Mouse (Mus musculus) lung, postnatal 0 days (tissue): ENCODE measurements at regions not wholly inside any gene's neighbourhood (a gene's known extent, or its start where the extent isn't known, plus 50 kb on each side); places are given as distances from the start of the nearest gene placed in this dataset.

Experiments used
- ATAC-seq: fragments of 200-750 bp; cut with Nextera tagmentation; 2 replicates; pipeline ENCODE4 v1.8.0; 2017; ENCODE audit warnings: moderate library complexity
- DNase-seq: peaks from one replicate; pipeline ENCODE4 v3.0.0-alpha.2; 2016; ENCODE audit warnings: low spot score
- H3K27ac ChIP-seq: fragments of 300-500 bp; sonication (generic); 2 replicates; pipeline ENCODE4 v1.5.1; 2014; ENCODE audit warnings: antibody characterized with exemption, mild to moderate bottlenecking, low read length, mixed read lengths
- H3K27me3 ChIP-seq: fragments of 300-500 bp; sonication (generic); replicated peaks from 2 replicates; pipeline ENCODE4 v1.6.1; 2014; ENCODE audit warnings: low read length, mixed read lengths; ENCODE audit not compliant: insufficient read depth
- H3K36me3 ChIP-seq: fragments of 300-500 bp; sonication (generic); 2 replicates; pipeline ENCODE4 v1.6.1; 2014; ENCODE audit warnings: low read length, mixed read lengths; ENCODE audit not compliant: insufficient read depth
- H3K4me1 ChIP-seq: fragments of 300-500 bp; sonication (generic); 2 replicates; pipeline ENCODE4 v1.6.1; 2014; ENCODE audit warnings: antibody characterized with exemption, low read depth, low read length, mixed read lengths; ENCODE audit not compliant: insufficient read depth
- H3K4me2 ChIP-seq: fragments of 300-500 bp; sonication (generic); replicated peaks from 2 replicates; pipeline ENCODE4 v1.6.1; 2014; ENCODE audit warnings: low read depth, mild to moderate bottlenecking, low read length, moderate library complexity, mixed read lengths
- H3K4me3 ChIP-seq: fragments of 300-500 bp; sonication (generic); 2 replicates; pipeline ENCODE4 v1.5.1; 2014; ENCODE audit warnings: low read depth, low read length
- H3K9ac ChIP-seq: fragments of 300-500 bp; sonication (generic); replicated peaks from 2 replicates; pipeline ENCODE4 v1.6.1; 2014; ENCODE audit warnings: low read depth, mild to moderate bottlenecking
- H3K9me3 ChIP-seq: fragments of 300-500 bp; sonication (generic); 2 replicates; pipeline ENCODE4 v1.6.1; 2016; ENCODE audit warnings: low read length, mixed read lengths
- CTCF ChIP-seq: IDR thresholded peaks from 2 replicates; pipeline ENCODE4 v1.5.1; 2016; ENCODE audit warnings: antibody characterized with exemption, mild to moderate bottlenecking
- EP300 ChIP-seq: IDR thresholded peaks from 2 replicates; pipeline ENCODE4 v1.6.1; 2016; ENCODE audit warnings: antibody characterized with exemption, mild to moderate bottlenecking, control low read depth
- WGBS: fragments of 180-500 bp; shearing (Covaris S2); extraction: QIAGEN DNeasy Blood & Tissue Kit; methylation state at CpG from one replicate; pipeline ENCODE4 v1.1.7; 2014; 5-methylcytosine and 5-hydroxymethylcytosine counted together

DNA sequence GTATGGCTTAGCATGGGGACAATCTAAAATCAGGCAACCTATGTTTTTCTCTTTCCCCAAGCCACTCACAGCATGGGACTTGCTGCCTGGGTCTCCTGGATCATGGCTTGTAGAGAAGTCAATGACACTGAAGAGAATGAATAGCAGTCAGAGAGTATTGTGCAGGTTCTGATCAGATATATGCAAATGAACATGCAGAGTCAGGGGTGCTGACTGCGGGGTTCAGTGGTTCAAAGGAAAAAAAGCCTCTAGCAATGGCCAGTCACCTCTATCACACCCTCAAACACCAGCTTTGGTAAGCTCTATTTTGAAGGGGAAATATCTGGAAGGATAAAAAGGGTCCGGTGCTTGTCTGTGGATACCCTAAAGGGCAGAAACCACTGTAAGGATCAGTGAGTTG lies 237.9 kb upstream of the Trib2 start:
- WGBS, result 83% methylated on average over 2 of the region's 2 CpGs
- H3K4me3 ChIP-seq, result no peak overlapping the region

DNA sequence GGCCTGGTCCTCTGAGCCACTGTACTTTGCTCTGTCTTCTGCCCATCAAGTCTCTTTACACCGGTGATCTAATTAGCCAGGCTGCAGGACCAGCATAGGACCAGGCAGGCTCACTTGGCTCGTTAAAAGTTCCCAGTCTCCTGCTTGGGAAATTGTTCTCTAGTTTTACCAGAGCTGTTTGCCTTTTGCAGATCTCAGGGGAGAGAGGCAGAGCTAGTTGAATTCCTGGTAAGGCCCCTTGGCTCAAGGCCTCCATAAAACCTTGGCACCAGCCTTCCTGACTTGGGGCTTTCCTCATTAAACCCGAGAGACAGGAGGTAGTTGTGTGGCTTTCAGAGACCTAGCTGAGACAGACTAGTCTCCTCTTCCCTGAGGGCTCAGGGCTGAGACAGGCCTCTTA lies 237.0 kb upstream of the Trib2 start:
- no peak overlapping the region for H3K27ac ChIP-seq
- ATAC-seq (no peak), DNase-seq (no peak)
- H3K4me2 ChIP-seq, result no peak overlapping the region
- no peaks in the 10 kb centered on the region for H3K9me3 ChIP-seq
- H3K4me1 ChIP-seq, result no peaks in the 10 kb centered on the region
- no peak overlapping the region for H3K9ac ChIP-seq
- TF ChIP-seq EP300 (no peak), CTCF (no peak)
- WGBS, result 77% methylated on average over 3 of the region's 3 CpGs
- H3K36me3 ChIP-seq, result no peaks in the 10 kb centered on the region
- H3K4me3 ChIP-seq, result no peak overlapping the region
- H3K27me3 ChIP-seq, result no peaks in the 10 kb centered on the region

More for the DNA sequence above, 237.9 kb upstream of the Trib2 start:
- H3K4me1 ChIP-seq, result no peaks in the 10 kb centered on the region
- H3K9ac ChIP-seq, result no peak overlapping the region
- no peaks in the 10 kb centered on the region for H3K36me3 ChIP-seq
- H3K9me3 ChIP-seq, result no peaks in the 10 kb centered on the region
- H3K4me2 ChIP-seq, result no peak overlapping the region
- ATAC-seq (no peak), DNase-seq (no peak)
- H3K27ac ChIP-seq, result no peak overlapping the region
- H3K27me3 ChIP-seq, result no peaks in the 10 kb centered on the region
- TF ChIP-seq EP300 (no peak), CTCF (no peak)

DNA sequence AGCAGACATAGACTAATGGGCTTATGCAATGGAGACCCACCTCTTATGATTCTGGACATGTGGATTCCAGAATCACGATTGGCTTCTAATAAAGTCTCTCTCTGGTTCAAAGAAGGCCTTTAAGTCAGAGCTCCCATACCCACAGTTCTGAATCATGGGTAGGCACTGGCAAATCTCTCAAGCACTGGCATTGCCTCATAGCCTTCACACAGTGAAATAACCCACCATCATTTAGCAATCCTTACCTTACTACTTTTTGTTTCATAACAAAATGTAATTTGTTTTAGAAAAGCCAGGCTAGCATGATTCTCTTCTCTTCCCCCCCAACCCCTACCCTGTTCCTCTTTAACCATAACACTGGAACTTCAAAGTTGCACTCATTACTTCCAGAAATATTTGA lies 236.3 kb upstream of the Trib2 start:
- DNase-seq (no peak), ATAC-seq (no peak)
- no peaks in the 10 kb centered on the region for H3K36me3 ChIP-seq
- no peak overlapping the region for H3K4me3 ChIP-seq
- no peaks in the 10 kb centered on the region for H3K4me1 ChIP-seq
- H3K27me3 ChIP-seq, result no peaks in the 10 kb centered on the region
- no peak overlapping the region for H3K9ac ChIP-seq
- H3K27ac ChIP-seq, result no peak overlapping the region
- H3K4me2 ChIP-seq, result no peak overlapping the region
- TF ChIP-seq EP300, result no peak
- no peak for TF ChIP-seq CTCF
- 74% methylated on average over 1 of the region's 1 CpGs for WGBS
- H3K9me3 ChIP-seq, result no peaks in the 10 kb centered on the region

DNA sequence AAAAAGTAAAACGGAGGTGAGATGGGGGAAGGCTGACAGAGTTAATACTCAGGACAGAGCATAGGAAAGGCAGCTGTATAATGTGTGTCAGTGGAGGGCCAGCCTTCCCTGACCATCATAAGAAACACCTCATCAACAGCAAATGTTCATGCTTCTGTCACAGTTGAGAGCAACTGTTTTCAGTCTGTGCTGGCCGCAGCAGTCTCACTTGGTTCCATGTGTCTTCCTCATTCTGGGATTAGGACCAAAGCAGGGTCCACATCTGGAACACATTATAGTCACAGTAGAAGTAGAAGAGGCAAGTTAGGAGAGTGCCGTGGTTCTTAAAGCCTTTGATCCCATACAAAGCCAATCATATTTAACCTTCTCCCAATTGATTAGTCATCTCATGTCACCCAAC lies 235.6 kb upstream of the Trib2 start:
- DNase-seq (peak; percentile 72), ATAC-seq (peak; percentile 75)
- Histone ChIP-seq H3K4me2 (no peak overlapping the region), H3K9me3 (no peaks in the 10 kb centered on the region), H3K4me1 (no peaks in the 10 kb centered on the region), H3K9ac (no peak overlapping the region), H3K4me3 (no peak overlapping the region), H3K36me3 (no peaks in the 10 kb centered on the region), H3K27me3 (no peaks in the 10 kb centered on the region), H3K27ac (no peak overlapping the region)
- WGBS, result 57% methylated on average over 3 of the region's 3 CpGs
- no peak for TF ChIP-seq EP300
- no peak for TF ChIP-seq CTCF

DNA sequence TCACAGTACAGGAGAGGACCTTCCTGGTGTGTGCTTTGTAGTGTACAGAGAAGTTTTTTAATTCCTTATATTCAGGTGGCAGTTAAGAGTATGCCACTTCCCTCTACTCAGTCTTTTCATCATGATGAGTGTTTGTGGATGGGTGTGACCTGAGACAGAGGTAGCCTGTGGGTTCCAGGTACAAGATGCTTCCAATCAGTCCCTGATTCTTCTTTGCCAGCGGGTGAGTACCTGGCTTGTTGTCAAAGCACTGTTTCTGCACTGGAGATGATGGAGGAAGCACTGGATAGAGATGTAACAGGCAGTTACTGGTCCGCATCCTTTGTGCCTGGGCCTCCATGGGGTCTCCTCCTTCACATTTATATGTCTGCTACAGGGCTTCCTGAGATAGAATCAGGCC lies 234.7 kb upstream of the Trib2 start:
- Histone ChIP-seq H3K36me3 (no peaks in the 10 kb centered on the region), H3K4me1 (no peaks in the 10 kb centered on the region), H3K27me3 (no peaks in the 10 kb centered on the region), H3K9ac (no peak overlapping the region), H3K9me3 (no peaks in the 10 kb centered on the region), H3K4me2 (no peak overlapping the region), H3K27ac (no peak overlapping the region), H3K4me3 (no peak overlapping the region)
- WGBS, result 90% methylated on average over 2 of the region's 2 CpGs
- no peak for DNase-seq
- ATAC-seq, result no peak
- TF ChIP-seq CTCF (no peak), EP300 (no peak)

DNA sequence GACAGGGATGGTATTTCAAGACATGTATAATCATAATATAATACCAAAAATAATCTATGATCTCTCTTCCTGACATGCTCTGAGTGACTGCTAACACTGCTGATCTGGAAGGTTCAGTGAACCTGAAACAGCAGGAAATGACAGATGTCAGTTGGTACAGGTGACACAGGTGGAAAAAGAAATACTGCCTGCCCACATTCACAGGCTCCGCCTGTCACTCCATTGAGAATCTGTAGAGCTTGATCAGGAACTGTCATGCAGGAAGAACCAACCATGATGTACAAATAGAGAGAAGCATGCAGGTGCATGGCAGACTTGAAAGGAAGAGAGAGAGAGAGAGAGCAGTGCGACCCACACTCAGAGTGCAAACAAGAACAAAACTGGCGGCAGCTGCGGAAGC lies 232.8 kb upstream of the Trib2 start:
- Histone ChIP-seq H3K36me3 (no peaks in the 10 kb centered on the region), H3K27me3 (no peaks in the 10 kb centered on the region), H3K4me3 (no peak overlapping the region), H3K9me3 (no peaks in the 10 kb centered on the region), H3K27ac (no peak overlapping the region), H3K9ac (no peak overlapping the region), H3K4me1 (no peaks in the 10 kb centered on the region), H3K4me2 (no peak overlapping the region)
- TF ChIP-seq EP300, result no peak
- no peak for TF ChIP-seq CTCF
- DNase-seq (no peak), ATAC-seq (no peak)
- WGBS, result 66% methylated on average over 4 of the region's 4 CpGs

DNA sequence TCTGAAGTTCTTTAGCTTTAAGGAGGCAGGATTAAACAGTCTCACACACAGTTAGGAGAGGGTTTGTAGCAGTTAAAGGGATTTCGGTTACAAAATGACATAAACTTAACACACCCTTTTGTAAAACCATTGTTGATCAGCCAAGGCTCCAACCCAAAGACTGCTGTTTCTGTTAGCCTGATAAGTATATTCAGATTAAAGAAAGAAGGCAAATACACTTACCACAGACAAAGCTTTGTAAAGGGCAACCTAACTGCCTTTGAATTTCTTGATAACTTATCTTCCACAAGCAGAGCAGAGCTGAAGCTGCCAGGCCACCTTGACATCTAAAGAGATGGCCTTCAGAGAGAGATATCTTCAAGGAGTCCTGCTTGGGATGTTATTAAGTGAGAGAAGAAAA lies 229.9 kb upstream of the Trib2 start:
- H3K9ac ChIP-seq, result no peak overlapping the region
- 42% methylated on average over 1 of the region's 1 CpGs for WGBS
- TF ChIP-seq CTCF (no peak), EP300 (no peak)
- DNase-seq (no peak), ATAC-seq (no peak)
- H3K9me3 ChIP-seq, result no peaks in the 10 kb centered on the region
- H3K27ac ChIP-seq, result no peak overlapping the region
- H3K4me3 ChIP-seq, result no peak overlapping the region
- H3K4me1 ChIP-seq, result no peaks in the 10 kb centered on the region
- no peaks in the 10 kb centered on the region for H3K27me3 ChIP-seq
- no peak overlapping the region for H3K4me2 ChIP-seq
- H3K36me3 ChIP-seq, result no peaks in the 10 kb centered on the region
